Mouse (Mus musculus): Measurements from ENCODE around the gene Ndufab1.
A peak's percentile ranks its signal among the peaks of the same experiment; 100 is the strongest.
"Not testable (repeated sequence)": the region's sequence is repeated elsewhere in the genome, so short reads cannot be mapped to it uniquely, and the experiment has no call there.

Ndufab1 gene

GRCm38 (mm10) chr7:122101747-122102244 lies at the start of gene Ndufab1:
TSS of gene Ndufab1 (minus strand) at chr7:122101886.
- DNase-seq (ENCODE audit: low spot score): peak; percentile 73

- no peak for DNase-seq (ENCODE audit: low spot score)
Measured at GRCm38 (mm10) chr7:122140991-122141390, 39.3 kb upstream of the Ndufab1 start.

DNA sequence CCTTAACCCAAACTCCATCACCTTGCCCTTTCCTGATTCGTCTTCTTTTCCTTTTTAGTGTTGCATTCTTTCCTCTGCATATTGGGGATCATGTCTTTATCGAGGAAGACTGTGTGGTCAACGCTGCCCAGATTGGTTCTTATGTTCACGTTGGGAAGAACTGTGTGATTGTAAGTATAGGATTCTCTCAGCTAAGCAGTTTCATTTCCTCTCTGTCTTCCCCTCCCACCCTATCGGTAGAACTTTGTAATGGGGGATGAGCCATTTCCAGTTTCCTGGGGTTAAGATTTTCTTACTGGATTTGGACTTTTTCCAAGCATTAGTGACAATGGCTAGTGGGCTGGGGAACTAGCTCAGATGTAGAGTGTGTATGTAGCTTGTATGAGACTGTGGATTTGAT lies 36.5 kb upstream of the Ndufab1 start:
- DNase-seq (ENCODE audit: low spot score): no peak

- DNase-seq (ENCODE audit: low spot score): no peak
Measured at GRCm38 (mm10) chr7:122137071-122137470, 35.4 kb upstream of the Ndufab1 start.

GRCm38 (mm10) chr7:122135070-122135469 lies 33.4 kb upstream of the Ndufab1 start:
- no peak for DNase-seq (ENCODE audit: low spot score)

GRCm38 (mm10) chr7:122133338-122133625 lies 31.6 kb upstream of the Ndufab1 start:
- DNase-seq (ENCODE audit: low spot score): no peak

- DNase-seq (ENCODE audit: low spot score): peak; percentile 95
Measured at GRCm38 (mm10) chr7:122132497-122133337, 31.0 kb upstream of the Ndufab1 start, which contains the start of the genes Palb2 and Dctn5. TSS of gene Palb2 (minus strand) at chr7:122132985. TSS of gene Dctn5 (plus strand) at chr7:122133041.

- no peak for DNase-seq (ENCODE audit: low spot score)
Measured at GRCm38 (mm10) chr7:122131834-122132233, 30.1 kb upstream of the Ndufab1 start.

GRCm38 (mm10) chr7:122126946-122127345 lies 25.3 kb upstream of the Ndufab1 start:
- DNase-seq (ENCODE audit: low spot score): no peak

DNA sequence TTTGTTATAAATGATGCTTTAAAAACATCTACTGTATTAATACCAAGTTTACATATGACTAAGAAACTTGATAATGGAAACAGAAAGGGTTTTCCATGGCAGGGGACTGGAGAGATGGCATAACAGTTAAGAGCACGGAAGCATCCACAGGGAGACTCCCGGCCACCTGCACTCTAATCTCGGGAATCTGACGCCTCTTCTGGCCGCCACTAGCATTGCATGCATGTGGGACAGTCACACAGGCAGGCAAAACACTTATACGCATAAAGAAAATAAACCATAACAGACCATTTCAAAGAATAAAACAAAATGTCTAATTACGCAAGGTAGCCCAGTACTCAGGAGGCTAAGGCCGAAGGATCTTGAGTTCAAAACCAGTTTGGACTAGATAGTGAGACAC lies 23.9 kb upstream of the Ndufab1 start:
- no peak for DNase-seq (ENCODE audit: low spot score)

- DNase-seq (ENCODE audit: low spot score): no peak
Measured at GRCm38 (mm10) chr7:122123518-122123917, 21.8 kb upstream of the Ndufab1 start.

- no peak for DNase-seq (ENCODE audit: low spot score)
Measured at GRCm38 (mm10) chr7:122108206-122108605, 6.5 kb upstream of the Ndufab1 start.

DNA sequence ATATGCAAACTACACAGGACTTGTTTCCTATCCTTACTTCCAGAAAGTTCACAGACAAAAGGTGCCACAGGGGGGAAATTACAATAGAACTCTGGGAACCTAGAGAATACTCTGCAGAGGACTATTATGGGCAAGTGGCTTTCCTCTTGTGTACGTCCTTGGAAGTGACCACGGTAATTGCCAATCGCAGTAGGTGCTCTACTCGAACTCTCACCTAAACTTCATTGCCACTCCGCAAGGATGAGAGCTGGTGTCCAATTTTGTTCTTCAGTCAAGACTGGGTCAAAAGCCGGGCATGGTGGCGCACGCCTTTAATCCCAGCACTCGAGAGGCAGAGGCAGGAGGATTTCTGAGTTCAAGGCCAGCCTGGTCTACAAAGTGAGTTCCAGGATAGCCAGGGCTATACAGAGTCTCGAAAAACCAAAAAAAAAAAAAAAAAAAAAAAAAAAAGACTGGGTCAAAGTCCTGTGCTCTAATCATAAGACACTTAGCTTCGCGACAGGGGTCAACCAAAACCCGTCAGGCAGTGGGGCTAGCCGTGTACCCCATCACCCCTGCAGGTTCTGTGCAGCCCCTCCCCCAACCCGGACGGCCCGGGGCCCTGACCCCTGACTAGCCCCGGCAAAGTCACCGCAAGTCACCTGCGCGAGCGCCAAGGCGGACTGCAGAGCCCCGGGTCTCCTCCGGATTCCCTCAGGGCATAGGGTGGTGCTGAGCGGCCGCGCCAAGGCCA lies 506 bp downstream of the Ndufab1 start:
- DNase-seq (ENCODE audit: low spot score): not testable (repeated sequence)

GRCm38 (mm10) chr7:122099222-122099621 lies 2.5 kb downstream of the Ndufab1 start:
- no peak for DNase-seq (ENCODE audit: low spot score)

GRCm38 (mm10) chr7:122098009-122098408 lies 3.7 kb downstream of the Ndufab1 start:
- no peak for DNase-seq (ENCODE audit: low spot score)

DNA sequence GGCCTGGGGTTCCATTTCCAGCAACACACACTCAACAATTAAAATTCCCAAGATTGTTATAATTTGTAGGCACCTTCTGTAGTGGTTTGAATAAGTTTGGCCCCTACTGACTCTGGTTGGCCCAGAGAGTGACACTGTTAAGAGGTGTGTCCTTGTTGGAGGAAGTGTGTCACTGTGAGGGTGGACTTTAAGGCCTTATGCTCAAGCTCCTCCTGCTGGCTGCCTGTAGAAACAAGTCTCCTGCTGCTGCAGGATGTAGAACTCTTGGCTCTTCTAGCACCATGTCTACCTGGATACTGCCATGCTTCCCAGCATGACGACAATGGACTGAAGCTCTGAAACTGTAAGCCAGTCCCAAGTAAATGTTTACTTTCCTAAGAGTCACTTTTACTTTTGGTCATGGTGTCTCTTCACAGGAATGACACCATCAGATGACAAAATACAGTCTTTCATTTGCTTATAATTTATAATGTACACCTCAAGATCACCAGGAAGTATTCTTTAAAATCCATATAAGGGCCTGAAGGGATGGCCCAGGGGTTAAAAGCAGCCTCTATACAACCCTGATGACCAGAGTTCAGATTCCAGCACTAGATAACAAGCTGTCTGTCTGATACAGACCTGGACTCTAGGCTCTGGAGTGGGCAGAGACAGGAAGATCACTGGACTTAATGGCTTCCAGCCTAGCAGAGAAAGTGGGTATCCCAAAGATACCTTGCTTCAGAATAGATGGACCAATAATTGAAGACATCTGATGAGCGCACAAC lies 6.9 kb downstream of the Ndufab1 start:
- DNase-seq (ENCODE audit: low spot score): no peak

DNA sequence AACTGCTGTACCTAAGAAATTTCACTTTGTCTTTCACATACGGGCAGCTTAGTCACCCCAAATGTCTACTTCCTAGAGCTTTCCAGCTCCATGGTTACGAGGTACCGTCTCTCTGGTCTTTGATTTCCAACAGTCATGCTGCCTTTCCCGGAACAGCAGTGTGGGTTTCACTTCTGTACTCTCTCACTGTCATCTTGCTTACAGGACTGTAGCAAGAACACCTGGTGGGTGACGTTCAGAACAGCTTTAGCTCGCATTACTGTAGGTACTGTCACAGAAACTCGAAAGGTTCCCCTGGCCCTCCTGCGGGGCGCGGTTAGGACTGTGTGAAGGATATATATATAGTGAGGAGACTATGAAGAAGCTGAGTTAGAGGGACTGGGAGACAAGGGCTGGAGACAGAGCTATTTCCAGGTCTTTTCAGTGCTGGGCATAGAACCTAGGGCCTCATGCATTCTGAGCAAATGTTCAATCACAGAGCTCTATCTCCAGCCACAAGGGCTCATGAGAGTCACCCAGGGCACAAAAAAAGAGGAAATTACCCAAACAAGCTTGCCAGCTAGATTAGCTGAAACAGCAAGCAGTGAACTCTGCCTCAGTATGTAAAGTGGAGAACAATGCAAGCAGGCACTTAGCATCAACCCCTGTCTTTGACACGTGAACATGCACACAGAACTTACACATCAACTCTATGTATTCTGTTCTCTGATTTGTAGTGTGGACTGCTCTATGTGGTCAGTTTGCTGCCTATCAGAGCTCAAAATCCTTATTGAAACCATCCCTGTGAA lies 14.3 kb downstream of the Ndufab1 start:
- DNase-seq (ENCODE audit: low spot score): no peak

DNA sequence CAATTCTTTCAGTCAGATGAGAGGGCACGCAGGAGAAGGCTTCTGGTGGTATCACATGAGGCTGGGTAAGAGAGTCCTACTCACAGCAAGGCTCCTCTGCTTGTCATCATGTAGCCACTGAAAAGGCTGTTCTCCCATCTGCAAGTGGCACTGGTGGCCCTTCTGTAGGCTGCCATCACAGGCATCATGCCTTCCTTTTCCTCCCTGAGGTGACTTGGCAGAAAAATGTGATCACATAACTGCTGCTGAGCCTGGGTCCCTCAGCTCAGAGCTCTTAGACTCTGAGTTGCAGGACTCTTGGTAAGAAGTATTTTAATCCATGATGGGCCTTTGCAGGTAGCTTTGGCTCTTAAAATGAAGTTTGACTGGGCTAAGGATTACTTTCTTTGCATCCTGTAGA lies 20.6 kb downstream of the Ndufab1 start:
- DNase-seq (ENCODE audit: low spot score): no peak

DNA sequence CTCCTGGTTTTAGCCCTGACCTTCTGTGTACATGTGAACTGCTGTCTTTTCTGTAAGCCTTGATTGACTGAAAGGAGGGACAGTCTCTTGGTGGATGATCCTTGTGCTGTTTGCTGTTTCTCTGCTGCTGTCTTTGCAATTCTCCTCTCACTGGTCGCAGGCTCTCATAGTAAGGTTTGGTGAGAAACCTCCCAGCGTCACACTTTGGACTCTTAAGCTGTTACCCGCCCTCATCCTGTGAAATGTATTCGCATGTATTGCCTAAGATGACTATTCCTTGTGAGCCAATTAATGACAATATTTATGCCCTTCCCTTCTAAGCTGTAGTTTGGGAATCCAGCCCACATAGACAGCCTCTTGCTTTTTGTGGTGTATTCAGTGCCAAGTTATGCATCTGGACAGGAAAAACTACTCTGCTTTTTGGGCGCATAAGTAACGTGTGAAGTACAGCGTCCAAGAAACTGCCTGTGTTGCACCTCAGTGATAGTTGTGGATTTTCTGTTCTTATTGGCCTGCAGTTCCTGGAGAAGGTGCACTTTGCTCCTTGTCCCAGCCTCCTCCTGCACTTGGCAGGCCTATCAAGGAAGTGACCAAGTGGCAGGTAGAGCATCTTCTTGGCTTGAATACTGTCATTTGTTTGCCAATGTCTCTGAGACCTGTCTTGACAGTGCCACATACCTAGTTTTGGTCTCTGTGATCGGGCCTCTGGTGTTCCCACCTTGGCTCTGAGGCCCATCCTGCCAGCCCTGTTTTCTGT lies 21.7 kb downstream of the Ndufab1 start:
- no peak for DNase-seq (ENCODE audit: low spot score)

DNA sequence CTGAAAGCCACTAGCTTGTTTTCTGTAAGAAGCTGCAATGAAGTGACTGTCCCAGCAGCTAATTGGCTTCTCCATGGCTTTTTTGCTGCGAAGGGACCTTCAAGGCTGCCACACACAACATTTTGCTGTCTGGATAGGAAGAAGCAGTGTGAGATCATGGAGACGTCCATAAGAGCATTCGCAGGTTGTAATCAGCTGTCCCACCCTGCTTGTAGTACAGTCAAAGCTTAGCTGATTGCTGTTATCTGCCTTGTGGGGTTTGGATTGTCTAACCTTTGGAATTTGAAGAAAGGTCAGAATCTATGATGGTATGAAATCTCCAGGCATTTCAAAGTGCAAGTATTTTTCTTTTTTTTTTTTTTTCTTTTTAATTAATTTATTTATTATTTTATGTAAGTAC lies 27.3 kb downstream of the Ndufab1 start:
- DNase-seq (ENCODE audit: low spot score): no peak

Data from ovary, adult 18-20 months (tissue).